15 mouse cellular contexts compared by ENCODE assay signal in genomic region chr3:36492716-36493391, GRCm38 (mm10). TPM values are rescaled to one million over a fixed set of nuclear protein-coding genes. Genes with fewer than 3 reads are reported as not detected.
"Had no signal": no experiment of that assay in that cellular context is flagged by ENCODE, and none has a peak within 500 bp of the region (broad histone marks: within the 10 kb centered on the region; RNA-seq: fewer than 3 reads in every experiment).

No protein-coding gene starts in this region.

- H3K27ac ChIP-seq: left cerebral cortex, adult 2 months; liver, embryonic 13.5 days; midbrain, embryonic 10.5 days; neural tube, embryonic 12.5 days; stomach, embryonic 15.5 days had no signal

- H3K4me1 ChIP-seq: neural tube, embryonic 12.5 days; stomach, embryonic 15.5 days had no signal

- H3K9me3 ChIP-seq: liver, embryonic 13.5 days; midbrain, embryonic 10.5 days; neural tube, embryonic 12.5 days; stomach, embryonic 15.5 days had no signal

- H3K4me3 ChIP-seq: left cerebral cortex, adult 2 months; liver, embryonic 13.5 days; midbrain, embryonic 10.5 days; neural tube, embryonic 12.5 days; stomach, embryonic 15.5 days had no signal

- H3K9ac ChIP-seq: liver, embryonic 13.5 days; neural tube, embryonic 12.5 days; stomach, embryonic 15.5 days had no signal

- H3K36me3 ChIP-seq: liver, embryonic 13.5 days; midbrain, embryonic 10.5 days; neural tube, embryonic 12.5 days; stomach, embryonic 15.5 days had no signal

- H3K4me2 ChIP-seq: liver, embryonic 13.5 days; neural tube, embryonic 12.5 days; stomach, embryonic 15.5 days had no signal

- DNase-seq: kidney, adult 2 months; kidney, postnatal 25 days; liver; liver, embryonic 13.5 days; thymus, adult 18-20 months; thymus, postnatal 14 days had no signal

- H3K27me3 ChIP-seq: liver, embryonic 13.5 days; neural tube, embryonic 12.5 days; stomach, embryonic 15.5 days had no signal

RNA-seq across cellular contexts. Expression of gene 1810062G17Rik, which starts 17.1 kb away (rescaled TPM):
- total RNA-seq: layer of hippocampus, postnatal 25 days; left cerebral cortex, adult 2 months had no signal

RNA-seq across cellular contexts. Expression of gene Gm11549, which starts 28.8 kb away (rescaled TPM):
- total RNA-seq: megakaryocyte progenitor cell, adult 5-6 weeks; neutrophil, adult 5-6 weeks had no signal
- polyA plus RNA-seq: kidney, adult 2 months; kidney, embryonic 16.5 days; limb, embryonic 11.5 days; liver, embryonic 13.5 days had no signal
